Mouse (Mus musculus): ENCODE measurements around the gene Slc41a3.
A peak's percentile ranks its signal among the peaks of the same experiment; 100 is the strongest.

Slc41a3 gene

GRCm38 (mm10) chr6:90598197-90598596, 6.3 kb upstream of the Slc41a3 start:
- no peak for DNase-seq (ENCODE audit: low spot score)

GRCm38 (mm10) chr6:90600351-90600750, 4.2 kb upstream of the Slc41a3 start:
- DNase-seq (ENCODE audit: low spot score), result no peak

- no peak for DNase-seq (ENCODE audit: low spot score)
Observed at GRCm38 (mm10) chr6:90601736-90602135, 2.8 kb upstream of the Slc41a3 start.

- DNase-seq (ENCODE audit: low spot score), result no peak
Observed at GRCm38 (mm10) chr6:90602304-90602703, 2.2 kb upstream of the Slc41a3 start.

- DNase-seq (ENCODE audit: low spot score), result no peak
Observed at GRCm38 (mm10) chr6:90603126-90603525, 1.4 kb upstream of the Slc41a3 start.

- no peak for DNase-seq (ENCODE audit: low spot score)
Observed at GRCm38 (mm10) chr6:90604130-90604529, 395 bp upstream of the Slc41a3 start.

- DNase-seq (ENCODE audit: low spot score), result no peak
Observed at GRCm38 (mm10) chr6:90605298-90605665, 757 bp downstream of the Slc41a3 start.

GRCm38 (mm10) chr6:90606538-90606937, 2.0 kb downstream of the Slc41a3 start:
- DNase-seq (ENCODE audit: low spot score), result peak; percentile 46

GRCm38 (mm10) chr6:90607196-90607595, 2.7 kb downstream of the Slc41a3 start:
- DNase-seq (ENCODE audit: low spot score), result peak; percentile 77

GRCm38 (mm10) chr6:90608186-90608585, 3.7 kb downstream of the Slc41a3 start:
- no peak for DNase-seq (ENCODE audit: low spot score)

- no peak for DNase-seq (ENCODE audit: low spot score)
Observed at GRCm38 (mm10) chr6:90610248-90610647, 5.7 kb downstream of the Slc41a3 start.

GRCm38 (mm10) chr6:90613277-90613676, 8.8 kb downstream of the Slc41a3 start:
- DNase-seq (ENCODE audit: low spot score), result no peak

GRCm38 (mm10) chr6:90615362-90615761, 10.8 kb downstream of the Slc41a3 start:
- DNase-seq (ENCODE audit: low spot score), result no peak

GRCm38 (mm10) chr6:90615991-90616390, 11.5 kb downstream of the Slc41a3 start:
- DNase-seq (ENCODE audit: low spot score), result no peak

GRCm38 (mm10) chr6:90616481-90616880, 12.0 kb downstream of the Slc41a3 start:
- DNase-seq (ENCODE audit: low spot score), result no peak

GRCm38 (mm10) chr6:90618274-90618673, 13.7 kb downstream of the Slc41a3 start:
- DNase-seq (ENCODE audit: low spot score), result no peak

GRCm38 (mm10) chr6:90618821-90619636, 14.5 kb downstream of the Slc41a3 start:
- DNase-seq (ENCODE audit: low spot score), result no peak

GRCm38 (mm10) chr6:90619936-90620335, 15.4 kb downstream of the Slc41a3 start:
- no peak for DNase-seq (ENCODE audit: low spot score)

- DNase-seq (ENCODE audit: low spot score), result no peak
Observed at GRCm38 (mm10) chr6:90620791-90621583, 16.5 kb downstream of the Slc41a3 start.

GRCm38 (mm10) chr6:90621584-90621890, 17.0 kb downstream of the Slc41a3 start:
- no peak for DNase-seq (ENCODE audit: low spot score)

- DNase-seq (ENCODE audit: low spot score), result no peak
Observed at GRCm38 (mm10) chr6:90622758-90623455, 18.4 kb downstream of the Slc41a3 start.

- no peak for DNase-seq (ENCODE audit: low spot score)
Observed at GRCm38 (mm10) chr6:90623456-90623836, 18.9 kb downstream of the Slc41a3 start.

GRCm38 (mm10) chr6:90624184-90624583, 19.7 kb downstream of the Slc41a3 start:
- DNase-seq (ENCODE audit: low spot score), result peak; percentile 56

Measured in urinary bladder, postnatal 25 days (tissue).